Mouse (Mus musculus): ENCODE measurements around the gene Clec18a. TPM values are rescaled to one million over a fixed set of nuclear protein-coding genes. Genes with fewer than 3 reads are reported as not detected.

Gene Clec18a
- polyA plus RNA-seq (2012; rRNA removed): 0.57 and 1.6 TPM in 2 replicates

GRCm38 (mm10) chr8:111092326-111092725 lies at the start of gene Clec18a:
Gene Clec18a (minus strand): TSS chr8:111092426.

DNA sequence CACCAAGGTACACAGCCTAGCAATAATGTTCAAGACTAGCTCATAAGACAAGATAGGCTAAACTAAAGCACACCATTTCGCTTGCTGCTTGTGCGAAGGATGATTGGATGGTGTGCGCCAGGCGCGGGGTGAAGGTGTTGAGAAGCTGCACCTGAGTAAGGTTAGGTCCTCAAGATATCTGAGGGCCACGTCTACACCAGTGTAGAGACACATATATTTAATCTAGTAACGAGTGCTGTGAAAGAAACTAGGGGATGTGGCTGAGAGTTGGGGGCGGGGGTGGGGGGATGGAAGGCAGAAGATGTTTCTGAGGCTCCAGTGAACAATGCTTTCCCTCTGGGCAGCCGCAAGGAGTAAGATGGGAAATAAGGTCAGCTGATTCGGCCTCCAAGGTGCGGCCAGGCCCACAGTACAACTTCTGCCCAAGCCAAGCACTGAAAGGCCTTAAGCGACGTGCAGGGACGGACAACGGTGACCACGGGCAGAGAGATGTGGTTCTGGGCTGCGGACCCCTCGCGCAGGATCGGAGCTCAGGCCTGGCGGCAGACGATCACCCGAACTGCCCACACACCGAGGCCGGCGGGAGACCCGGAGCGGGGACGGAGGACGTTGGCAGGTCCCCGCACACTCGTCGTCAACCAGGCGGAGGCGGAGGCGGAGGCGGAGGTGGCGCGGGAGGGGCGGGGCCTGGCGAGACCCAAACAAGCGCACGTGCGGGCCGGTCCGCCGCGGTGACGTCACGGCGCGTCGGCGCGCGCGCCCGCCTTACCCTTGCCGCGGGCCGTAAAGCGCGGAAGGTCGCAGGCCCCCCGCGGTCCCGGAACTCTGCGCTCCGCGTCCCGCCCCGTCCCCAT lies 1.9 kb upstream of the Clec18a start, which contains the start of gene Pdpr:
Gene Pdpr, plus strand, starts transcription at position 766 of the 854 bp plus-strand sequence.

GRCm38 (mm10) chr8:111056158-111056663 lies 36.0 kb downstream of the Clec18a start, which contains the start of gene Exosc6:
Gene Exosc6 (plus strand): TSS chr8:111056339.

DNA sequence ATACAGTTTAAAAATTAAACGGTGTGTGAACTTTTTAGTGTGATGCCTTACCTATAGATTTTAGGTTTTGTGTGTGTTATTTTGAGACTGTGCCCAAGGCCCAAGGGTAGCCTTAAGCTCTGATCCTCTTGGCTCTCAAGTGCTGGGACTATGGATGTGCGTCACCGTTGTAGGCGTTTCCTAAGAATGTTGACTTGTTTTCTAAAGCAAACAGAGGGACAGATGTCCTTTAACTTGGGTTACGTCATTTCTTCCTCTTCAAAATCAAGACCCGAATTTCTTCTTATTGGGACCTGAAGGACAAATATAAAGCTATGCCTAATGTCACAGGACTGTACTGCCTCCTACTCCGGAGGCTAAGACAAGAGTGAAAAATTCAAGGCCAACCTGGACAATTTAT lies 59.3 kb downstream of the Clec18a start, which contains the start of gene Aars:
Gene Aars, plus strand, starts transcription at position 229 of the 400 bp plus-strand sequence.

GRCm38 (mm10) chr8:111031572-111031971 lies 60.7 kb downstream of the Clec18a start, which contains the start of gene Ddx19b:
Gene Ddx19b (minus strand): TSS chr8:111031751.

Other genes with a start within 250 kb of the Clec18a start
- 42.6 and 45.9 TPM in 2 replicates for gene Cog4, start 245.8 kb downstream of the Clec18a start, polyA plus RNA-seq (2012; rRNA removed)
- 87.9 and 95.3 TPM in 2 replicates for gene Sf3b3, start 245.6 kb downstream of the Clec18a start, polyA plus RNA-seq (2012; rRNA removed)
- gene Fuk, start 189.9 kb downstream of the Clec18a start, polyA plus RNA-seq (2012; rRNA removed): 13.1 and 13.6 TPM in 2 replicates
- 26.0 and 27.0 TPM in 2 replicates for gene St3gal2, start 172.5 kb downstream of the Clec18a start, polyA plus RNA-seq (2012; rRNA removed)
- gene Ddx19a, start 94.6 kb downstream of the Clec18a start, polyA plus RNA-seq (2012; rRNA removed): 53.2 and 53.8 TPM in 2 replicates
- gene Ddx19b, start 60.7 kb downstream of the Clec18a start, polyA plus RNA-seq (2012; rRNA removed): 10.9 and 11.2 TPM in 2 replicates
- gene Aars, start 59.3 kb downstream of the Clec18a start, polyA plus RNA-seq (2012; rRNA removed): 66.6 and 67.7 TPM in 2 replicates
- not detected in 2 replicates for gene Exosc6, start 36.1 kb downstream of the Clec18a start, polyA plus RNA-seq (2012; rRNA removed)
- gene Pdpr, start 2.2 kb upstream of the Clec18a start, polyA plus RNA-seq (2012; rRNA removed): 10.1 and 11.1 TPM in 2 replicates
- gene Glg1, start 166.8 kb upstream of the Clec18a start, polyA plus RNA-seq (2012; rRNA removed): 49.2 and 52.5 TPM in 2 replicates
- gene Rfwd3, start 207.8 kb upstream of the Clec18a start, polyA plus RNA-seq (2012; rRNA removed): 22.6 and 26.8 TPM in 2 replicates
- gene Mlkl, start 245.8 kb upstream of the Clec18a start, polyA plus RNA-seq (2012; rRNA removed): 0.41 and 0.80 TPM in 2 replicates

Data from central nervous system, embryonic 14 days (tissue).